Mouse (Mus musculus) limb, embryonic 14.5 days (tissue): Measurements from ENCODE around the gene Fam24b. TPM values are rescaled to one million over a fixed set of nuclear protein-coding genes. Genes with fewer than 3 reads are reported as not detected.

Experiments used
- ATAC-seq: fragments of 200-750 bp; cut with Nextera tagmentation; 2 replicates; pipeline ENCODE4 v1.8.0; 2017; ENCODE audit warnings: low read depth, moderate number of reproducible peaks, moderate TSS enrichment; ENCODE audit not compliant: low FRiP score
- DNase-seq: peaks from one replicate; pipeline ENCODE4 v3.0.0-alpha.2; 2015; ENCODE audit warnings: low spot score
- H3K27ac ChIP-seq: fragments of 300-500 bp; sonication (generic); replicated peaks from 2 replicates; pipeline ENCODE4 v1.5.1; 2014; ENCODE audit warnings: low read depth, mild to moderate bottlenecking, low read length, moderate library complexity, mixed read lengths
- H3K27me3 ChIP-seq: fragments of 300-500 bp; sonication (generic); 2 replicates; pipeline ENCODE4 v1.6.1; 2014; ENCODE audit warnings: low read length, mixed read lengths; ENCODE audit not compliant: control insufficient read depth, insufficient read depth
- H3K36me3 ChIP-seq: fragments of 300-500 bp; sonication (generic); 2 replicates; pipeline ENCODE4 v1.6.1; 2014; ENCODE audit warnings: mild to moderate bottlenecking, low read length, moderate library complexity, mixed read lengths; ENCODE audit not compliant: control insufficient read depth, insufficient read depth
- H3K4me1 ChIP-seq: fragments of 300-500 bp; sonication (generic); 2 replicates; pipeline ENCODE4 v1.6.1; 2014; ENCODE audit warnings: antibody characterized with exemption, low read length, mixed read lengths; ENCODE audit not compliant: control insufficient read depth, insufficient read depth
- H3K4me2 ChIP-seq: fragments of 300-500 bp; sonication (generic); replicated peaks from 2 replicates; pipeline ENCODE4 v1.6.1; 2014; ENCODE audit warnings: low read depth, mild to moderate bottlenecking, low read length, moderate library complexity; ENCODE audit not compliant: severe bottlenecking
- H3K4me3 ChIP-seq: fragments of 300-500 bp; sonication (generic); replicated peaks from 2 replicates; pipeline ENCODE4 v1.5.1; 2014; ENCODE audit warnings: low read length
- H3K9ac ChIP-seq: fragments of 300-500 bp; sonication (generic); 2 replicates; pipeline ENCODE4 v1.6.1; 2014; ENCODE audit warnings: mild to moderate bottlenecking, low read depth, low read length, moderate library complexity; ENCODE audit not compliant: severe bottlenecking
- H3K9me3 ChIP-seq: fragments of 300-500 bp; sonication (generic); 2 replicates; pipeline ENCODE4 v1.6.1; 2016; ENCODE audit warnings: low read length; ENCODE audit not compliant: control insufficient read depth
- POLR2A ChIP-seq: fragments of 200-500 bp; IDR thresholded peaks from 2 replicates; pipeline ENCODE4 v1.8.0; 2012; ENCODE audit warnings: inconsistent platforms, mild to moderate bottlenecking, moderate library complexity, borderline replicate concordance; ENCODE audit not compliant: insufficient read depth, insufficient read length; ENCODE audit errors: extremely low read depth
- WGBS: fragments of 180-500 bp; shearing (Covaris S2); extraction: QIAGEN DNeasy Blood & Tissue Kit; methylation state at CpG from one replicate; pipeline ENCODE4 v1.1.7; 2014; 5-methylcytosine and 5-hydroxymethylcytosine counted together
- polyA plus RNA-seq, 2 experiments: library from polyadenylated mRNA; depleted of rRNA in 1 of 2; stranded (reverse) in 1 of 2; unstranded in 1 of 2; fragments of >200 nt; fragmentation: Nextera tagmentation in 1 of 2; extraction: Ambion mirVana in 1 of 2; gene quantifications; 2 replicates each; pipeline versions ENCODE4 v1.2.1 to v1.2.3; 2012 to 2014

The Fam24b gene
- polyA plus RNA-seq, 2 experiments, result 0.78 TPM; not detected in 1

- no peak for TF ChIP-seq POLR2A
- ATAC-seq, result no peak
- Histone ChIP-seq H3K27ac (no peak overlapping the region), H3K4me3 (no peak overlapping the region), H3K4me2 (no peak overlapping the region), H3K36me3 (no peaks in the 10 kb centered on the region), H3K9me3 (no peaks in the 10 kb centered on the region), H3K4me1 (no peaks in the 10 kb centered on the region), H3K9ac (no peak overlapping the region), H3K27me3 (no peaks in the 10 kb centered on the region)
- no peak for DNase-seq
- WGBS, result 71% methylated on average over 7 of the region's 7 CpGs
Observed at GRCm38 (mm10) chr7:131314493-131314892, 14.8 kb downstream of the Fam24b start.

- WGBS, result 80% methylated on average over 5 of the region's 5 CpGs
- ATAC-seq (no peak), DNase-seq (no peak)
- no peak overlapping the region for H3K4me3 ChIP-seq
- no peaks in the 10 kb centered on the region for H3K36me3 ChIP-seq
- no peaks in the 10 kb centered on the region for H3K27me3 ChIP-seq
- H3K4me2 ChIP-seq, result no peak overlapping the region
- no peak for TF ChIP-seq POLR2A
- H3K9me3 ChIP-seq, result no peaks in the 10 kb centered on the region
- no peaks in the 10 kb centered on the region for H3K4me1 ChIP-seq
- H3K27ac ChIP-seq, result no peak overlapping the region
- no peak overlapping the region for H3K9ac ChIP-seq
Observed at GRCm38 (mm10) chr7:131306733-131307132, 22.6 kb downstream of the Fam24b start.

GRCm38 (mm10) chr7:131303340-131303739, 26.0 kb downstream of the Fam24b start:
- 69% methylated on average over 8 of the region's 8 CpGs for WGBS
- DNase-seq, result no peak
- no peak overlapping the region for H3K4me2 ChIP-seq
- H3K9ac ChIP-seq, result no peak overlapping the region
- no peaks in the 10 kb centered on the region for H3K36me3 ChIP-seq
- no peaks in the 10 kb centered on the region for H3K4me1 ChIP-seq
- TF ChIP-seq POLR2A, result no peak
- H3K4me3 ChIP-seq, result no peak overlapping the region
- no peaks in the 10 kb centered on the region for H3K27me3 ChIP-seq
- no peak for ATAC-seq
- H3K27ac ChIP-seq, result no peak overlapping the region
- no peaks in the 10 kb centered on the region for H3K9me3 ChIP-seq

GRCm38 (mm10) chr7:131297151-131297550, 32.2 kb downstream of the Fam24b start:
- no peaks in the 10 kb centered on the region for H3K4me1 ChIP-seq
- TF ChIP-seq POLR2A, result no peak
- H3K4me2 ChIP-seq, result no peak overlapping the region
- no peaks in the 10 kb centered on the region for H3K9me3 ChIP-seq
- H3K9ac ChIP-seq, result no peak overlapping the region
- no peaks in the 10 kb centered on the region for H3K27me3 ChIP-seq
- ATAC-seq (no peak), DNase-seq (no peak)
- H3K4me3 ChIP-seq, result no peak overlapping the region
- H3K27ac ChIP-seq, result no peak overlapping the region
- 76% methylated on average over 8 of the region's 8 CpGs for WGBS
- H3K36me3 ChIP-seq, result no peaks in the 10 kb centered on the region

Other genes starting within 250 kb of the Fam24b start
- gene 4933402N03Rik, start 183.2 kb downstream of the Fam24b start, polyA plus RNA-seq (2012; rRNA removed), result not detected in 2 replicates
- gene 4933402N03Rik, start 183.2 kb downstream of the Fam24b start, polyA plus RNA-seq (2014; fragmentation: Nextera tagmentation; extraction: Ambion mirVana), result not detected in 2 replicates
- 0.03 and 0.04 TPM in 2 replicates for gene 5430419D17Rik, start 155.1 kb downstream of the Fam24b start, polyA plus RNA-seq (2012; rRNA removed)
- gene 5430419D17Rik, start 155.1 kb downstream of the Fam24b start, polyA plus RNA-seq (2014; fragmentation: Nextera tagmentation; extraction: Ambion mirVana), result not detected in 2 replicates
- gene Cuzd1, start 7.2 kb downstream of the Fam24b start, polyA plus RNA-seq (2012; rRNA removed), result 0.08 and 0.32 TPM in 2 replicates
- 0.11 TPM in 1 of 2 replicates, not detected in the other for gene Cuzd1, start 7.2 kb downstream of the Fam24b start, polyA plus RNA-seq (2014; fragmentation: Nextera tagmentation; extraction: Ambion mirVana)
- gene Fam24a, start 4.3 kb upstream of the Fam24b start, polyA plus RNA-seq (2012; rRNA removed), result not detected in 2 replicates
- 0.40 TPM in 1 of 2 replicates, not detected in the other for gene Fam24a, start 4.3 kb upstream of the Fam24b start, polyA plus RNA-seq (2014; fragmentation: Nextera tagmentation; extraction: Ambion mirVana)
- gene 2310057M21Rik, start 33.2 kb upstream of the Fam24b start, polyA plus RNA-seq (2012; rRNA removed), result 15.0 and 15.4 TPM in 2 replicates
- 19.6 and 26.4 TPM in 2 replicates for gene 2310057M21Rik, start 33.2 kb upstream of the Fam24b start, polyA plus RNA-seq (2014; fragmentation: Nextera tagmentation; extraction: Ambion mirVana)
- 72.1 and 77.7 TPM in 2 replicates for gene Pstk, start 41.6 kb upstream of the Fam24b start, polyA plus RNA-seq (2012; rRNA removed)
- 70.4 and 71.5 TPM in 2 replicates for gene Pstk, start 41.6 kb upstream of the Fam24b start, polyA plus RNA-seq (2014; fragmentation: Nextera tagmentation; extraction: Ambion mirVana)
- 14.3 and 18.1 TPM in 2 replicates for gene Ikzf5, start 81.0 kb upstream of the Fam24b start, polyA plus RNA-seq (2012; rRNA removed)
- 16.2 and 17.2 TPM in 2 replicates for gene Ikzf5, start 81.0 kb upstream of the Fam24b start, polyA plus RNA-seq (2014; fragmentation: Nextera tagmentation; extraction: Ambion mirVana)
- gene Acadsb, start 81.1 kb upstream of the Fam24b start, polyA plus RNA-seq (2012; rRNA removed), result 16.3 and 25.4 TPM in 2 replicates
- 83.1 and 88.9 TPM in 2 replicates for gene Acadsb, start 81.1 kb upstream of the Fam24b start, polyA plus RNA-seq (2014; fragmentation: Nextera tagmentation; extraction: Ambion mirVana)
- gene Hmx3, start 213.4 kb upstream of the Fam24b start, polyA plus RNA-seq (2012; rRNA removed), result 0.04 TPM in 1 of 2 replicates, not detected in the other
- not detected in 2 replicates for gene Hmx3, start 213.4 kb upstream of the Fam24b start, polyA plus RNA-seq (2014; fragmentation: Nextera tagmentation; extraction: Ambion mirVana)
- 0.09 TPM in 1 of 2 replicates, not detected in the other for gene Hmx2, start 219.3 kb upstream of the Fam24b start, polyA plus RNA-seq (2012; rRNA removed)
- gene Hmx2, start 219.3 kb upstream of the Fam24b start, polyA plus RNA-seq (2014; fragmentation: Nextera tagmentation; extraction: Ambion mirVana), result not detected in 2 replicates
- gene Bub3, start 230.7 kb upstream of the Fam24b start, polyA plus RNA-seq (2012; rRNA removed), result 169 and 185 TPM in 2 replicates
- 188 and 189 TPM in 2 replicates for gene Bub3, start 230.7 kb upstream of the Fam24b start, polyA plus RNA-seq (2014; fragmentation: Nextera tagmentation; extraction: Ambion mirVana)